Mouse (Mus musculus): ENCODE measurements around the gene Abtb2. TPM values are rescaled to one million over a fixed set of nuclear protein-coding genes. Genes with fewer than 3 reads are reported as not detected.

Abtb2 gene
- total and polyA plus RNA-seq, 2 experiments from 2014 or later = 6.5 to 16.9 TPM

- no peaks in the 10 kb centered on the region for H3K27me3 ChIP-seq (ENCODE audit: insufficient read depth, low read length)
- no peaks in the 10 kb centered on the region for H3K4me1 ChIP-seq (ENCODE audit: insufficient read depth)
- H3K9ac ChIP-seq = no peak overlapping the region
- peak; percentile 29 for DNase-seq
- peak; percentile 66; the same call in 1 of the 2 replicates for ATAC-seq
- no peak overlapping the region for H3K4me3 ChIP-seq (ENCODE audit: low read depth, low read length)
- no peak overlapping the region for H3K27ac ChIP-seq (ENCODE audit: low read depth, low read length)
- H3K36me3 ChIP-seq (ENCODE audit: insufficient read depth) = peaks cover 66% of the 10 kb centered on the region
- peak; percentile 38; the same call in 1 of the 2 replicates for TF ChIP-seq CTCF (IDR thresholded peaks at IDR 0.05; ENCODE audit: low read depth)
- no peak overlapping the region for H3K4me2 ChIP-seq (ENCODE audit: low read depth)
- 82% methylated on average over 8 of the region's 8 CpGs for WGBS
- H3K9me3 ChIP-seq (ENCODE audit: low read length) = no peaks in the 10 kb centered on the region
Observed at GRCm38 (mm10) chr2:103730999-103731398, 164.9 kb downstream of the Abtb2 start.

- Histone ChIP-seq H3K9ac (no peak overlapping the region), H3K9me3 (ENCODE audit: low read length) (no peaks in the 10 kb centered on the region), H3K27me3 (ENCODE audit: insufficient read depth, low read length) (no peaks in the 10 kb centered on the region), H3K36me3 (ENCODE audit: insufficient read depth) (peaks cover 66% of the 10 kb centered on the region), H3K4me1 (ENCODE audit: insufficient read depth) (no peaks in the 10 kb centered on the region), H3K4me2 (ENCODE audit: low read depth) (no peak overlapping the region), H3K4me3 (ENCODE audit: low read depth, low read length) (no peak overlapping the region), H3K27ac (ENCODE audit: low read depth, low read length) (no peak overlapping the region)
- 94% methylated on average over 6 of the region's 6 CpGs for WGBS
- ATAC-seq = no peak
- no peak for TF ChIP-seq CTCF (IDR thresholded peaks at IDR 0.05; ENCODE audit: low read depth)
- no peak for DNase-seq
Observed at GRCm38 (mm10) chr2:103731423-103731822, 165.3 kb downstream of the Abtb2 start.

- H3K4me2 ChIP-seq (ENCODE audit: low read depth) = no peak overlapping the region
- H3K36me3 ChIP-seq (ENCODE audit: insufficient read depth) = peaks cover 34% of the 10 kb centered on the region
- H3K4me3 ChIP-seq (ENCODE audit: low read depth, low read length) = no peak overlapping the region
- H3K9ac ChIP-seq = no peak overlapping the region
- H3K27ac ChIP-seq (ENCODE audit: low read depth, low read length) = no peak overlapping the region
- no peaks in the 10 kb centered on the region for H3K4me1 ChIP-seq (ENCODE audit: insufficient read depth)
- ATAC-seq (no peak), DNase-seq (no peak)
- H3K27me3 ChIP-seq (ENCODE audit: insufficient read depth, low read length) = no peaks in the 10 kb centered on the region
- TF ChIP-seq CTCF (IDR thresholded peaks at IDR 0.05; ENCODE audit: low read depth) = no peak
- H3K9me3 ChIP-seq (ENCODE audit: low read length) = no peaks in the 10 kb centered on the region
- WGBS = 96% methylated on average over 6 of the region's 6 CpGs
Observed at GRCm38 (mm10) chr2:103742821-103743220, 176.7 kb downstream of the Abtb2 start.

- WGBS = 95% methylated on average over 2 of the region's 2 CpGs
- peaks cover 38% of the 10 kb centered on the region for H3K36me3 ChIP-seq (ENCODE audit: insufficient read depth)
- H3K27me3 ChIP-seq (ENCODE audit: insufficient read depth, low read length) = no peaks in the 10 kb centered on the region
- H3K27ac ChIP-seq (ENCODE audit: low read depth, low read length) = no peak overlapping the region
- DNase-seq (no peak), ATAC-seq (no peak)
- no peaks in the 10 kb centered on the region for H3K4me1 ChIP-seq (ENCODE audit: insufficient read depth)
- no peak overlapping the region for H3K9ac ChIP-seq
- no peak for TF ChIP-seq CTCF (IDR thresholded peaks at IDR 0.05; ENCODE audit: low read depth)
- H3K4me2 ChIP-seq (ENCODE audit: low read depth) = no peak overlapping the region
- H3K9me3 ChIP-seq (ENCODE audit: low read length) = no peaks in the 10 kb centered on the region
- no peak overlapping the region for H3K4me3 ChIP-seq (ENCODE audit: low read depth, low read length)
Observed at GRCm38 (mm10) chr2:103743536-103743935, 177.4 kb downstream of the Abtb2 start.

GRCm38 (mm10) chr2:103743988-103744387, 177.9 kb downstream of the Abtb2 start:
- Histone ChIP-seq H3K4me1 (ENCODE audit: insufficient read depth) (no peaks in the 10 kb centered on the region), H3K36me3 (ENCODE audit: insufficient read depth) (peaks cover 37% of the 10 kb centered on the region), H3K27me3 (ENCODE audit: insufficient read depth, low read length) (no peaks in the 10 kb centered on the region), H3K4me2 (ENCODE audit: low read depth) (no peak overlapping the region), H3K27ac (ENCODE audit: low read depth, low read length) (no peak overlapping the region), H3K9ac (no peak overlapping the region), H3K4me3 (ENCODE audit: low read depth, low read length) (no peak overlapping the region), H3K9me3 (ENCODE audit: low read length) (no peaks in the 10 kb centered on the region)
- peak; percentile 85 for TF ChIP-seq CTCF (IDR thresholded peaks at IDR 0.05; ENCODE audit: low read depth)
- 78% methylated on average over 7 of the region's 7 CpGs for WGBS
- ATAC-seq = peak; percentile 48; the same call in 1 of the 2 replicates
- DNase-seq = peak; percentile 74

GRCm38 (mm10) chr2:103745481-103745880, 179.4 kb downstream of the Abtb2 start:
- WGBS = 80% methylated on average over 5 of the region's 5 CpGs
- H3K27ac ChIP-seq (ENCODE audit: low read depth, low read length) = no peak overlapping the region
- no peak for TF ChIP-seq CTCF (IDR thresholded peaks at IDR 0.05; ENCODE audit: low read depth)
- ATAC-seq = no peak
- DNase-seq = peak; percentile 15
- no peak overlapping the region for H3K4me3 ChIP-seq (ENCODE audit: low read depth, low read length)
- no peak overlapping the region for H3K4me2 ChIP-seq (ENCODE audit: low read depth)
- H3K36me3 ChIP-seq (ENCODE audit: insufficient read depth) = peaks cover 49% of the 10 kb centered on the region
- H3K27me3 ChIP-seq (ENCODE audit: insufficient read depth, low read length) = no peaks in the 10 kb centered on the region
- no peak overlapping the region for H3K9ac ChIP-seq
- no peaks in the 10 kb centered on the region for H3K9me3 ChIP-seq (ENCODE audit: low read length)
- H3K4me1 ChIP-seq (ENCODE audit: insufficient read depth) = no peaks in the 10 kb centered on the region

GRCm38 (mm10) chr2:103746096-103746495, 180.0 kb downstream of the Abtb2 start:
- 81% methylated on average over 2 of the region's 2 CpGs for WGBS
- no peaks in the 10 kb centered on the region for H3K9me3 ChIP-seq (ENCODE audit: low read length)
- no peaks in the 10 kb centered on the region for H3K4me1 ChIP-seq (ENCODE audit: insufficient read depth)
- no peak for DNase-seq
- H3K27ac ChIP-seq (ENCODE audit: low read depth, low read length) = no peak overlapping the region
- no peak overlapping the region for H3K9ac ChIP-seq
- H3K4me2 ChIP-seq (ENCODE audit: low read depth) = no peak overlapping the region
- ATAC-seq = no peak
- H3K36me3 ChIP-seq (ENCODE audit: insufficient read depth) = peaks cover 55% of the 10 kb centered on the region
- no peak overlapping the region for H3K4me3 ChIP-seq (ENCODE audit: low read depth, low read length)
- no peaks in the 10 kb centered on the region for H3K27me3 ChIP-seq (ENCODE audit: insufficient read depth, low read length)
- TF ChIP-seq CTCF (IDR thresholded peaks at IDR 0.05; ENCODE audit: low read depth) = no peak
